7 mouse cellular contexts compared by ENCODE assay signal in the genomic region with DNA sequence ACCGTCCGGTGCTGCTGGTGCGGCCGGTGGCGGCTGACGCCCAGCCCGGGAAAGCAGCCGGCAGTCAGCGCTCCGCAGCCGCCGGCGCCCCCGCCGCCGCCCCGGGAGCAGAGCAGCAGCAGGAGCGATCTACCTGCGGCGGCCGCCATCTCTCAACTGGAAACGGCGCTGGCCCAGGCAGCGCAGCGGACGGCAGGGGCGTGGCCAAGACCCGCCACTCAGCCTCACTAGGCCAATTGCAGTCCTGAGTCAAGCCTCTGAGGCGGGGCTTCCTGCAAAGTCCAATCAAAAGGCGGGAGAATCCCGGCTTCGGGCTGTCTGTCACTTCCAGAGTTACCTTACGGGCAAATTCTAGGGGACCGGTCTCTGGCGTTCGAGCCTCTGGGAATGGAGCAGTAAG. TPM values are rescaled to one million over a fixed set of nuclear protein-coding genes. Genes with fewer than 3 reads are reported as not detected.
DNase-seq lines count a peak whose midpoint lies in the region; ATAC-seq and TF ChIP-seq lines count a peak whose summit lies in the region.

A gene (minus strand): TSS at position 171 of the 400 bp plus-strand sequence.

- peak within 1 kb of the TSS; percentile 96 for H3K9ac ChIP-seq in intestine, postnatal 0 days (ENCODE audit: low read depth, low read length)
- H3K9ac ChIP-seq in midbrain, embryonic 12.5 days (replicated peaks) = peak within 1 kb of the TSS; percentile 89

- H3K9me3 ChIP-seq in intestine, postnatal 0 days (ENCODE audit: control insufficient read depth) = no peaks in the 10 kb centered on the region
- no peaks in the 10 kb centered on the region for H3K9me3 ChIP-seq in midbrain, embryonic 12.5 days

- peak; percentile 98 for DNase-seq in adrenal gland, adult 2 months
- DNase-seq in embryo, embryonic 11.5 days (ENCODE audit: low read depth, low spot score) = peak; percentile 91
- DNase-seq in gastrocnemius, postnatal 4 days (ENCODE audit: low spot score in 2 of 2) = peak; percentile 90 to 95
- DNase-seq in left cerebral cortex, postnatal 4 days = peak; percentile 96

- WGBS in intestine, postnatal 0 days = under 1% methylated on average over 36 of the region's 36 CpGs
- WGBS in midbrain, embryonic 12.5 days = 1% methylated on average over 33 of the region's 36 CpGs
- under 1% methylated on average over 36 of the region's 36 CpGs for WGBS in small intestine, adult 2 months

- intact Hi-C loops in left cerebral cortex, postnatal 4 days (cut with DNase I) = loop anchor here (10.0 kb wide), 2 partner anchors 198 to 248 kb away; no protein-coding TSS in a partner anchor

- TF ChIP-seq POLR2A in small intestine, adult 2 months (IDR thresholded peaks at IDR 0.05; ENCODE audit: low read depth, low read length) = peak; percentile 94

- peak within 1 kb of the TSS; percentile 96 for H3K27ac ChIP-seq in intestine, postnatal 0 days (ENCODE audit: low read depth, low read length)
- H3K27ac ChIP-seq in midbrain, embryonic 12.5 days (replicated peaks) = peak within 1 kb of the TSS; percentile 90
- H3K27ac ChIP-seq in small intestine, adult 2 months (ENCODE audit: insufficient read depth, low read depth, low read length) = peak within 1 kb of the TSS; percentile 75

- H3K36me3 ChIP-seq in intestine, postnatal 0 days (ENCODE audit: control insufficient read depth, insufficient read depth) = no peaks in the 10 kb centered on the region
- no peaks in the 10 kb centered on the region for H3K36me3 ChIP-seq in midbrain, embryonic 12.5 days
- no peaks in the 10 kb centered on the region for H3K36me3 ChIP-seq in small intestine, adult 2 months (ENCODE audit: control insufficient read depth, insufficient read depth, low read length)

- H3K4me3 ChIP-seq in intestine, postnatal 0 days (ENCODE audit: low read depth, low read length) = peak within 1 kb of the TSS; percentile 93
- peak within 1 kb of the TSS; percentile 94 for H3K4me3 ChIP-seq in midbrain, embryonic 12.5 days
- H3K4me3 ChIP-seq in small intestine, adult 2 months (ENCODE audit: low read depth, low read length) = peak within 1 kb of the TSS; percentile 90

- peak within 1 kb of the TSS; percentile 88 for H3K4me2 ChIP-seq in intestine, postnatal 0 days (replicated peaks; ENCODE audit: low read depth)
- H3K4me2 ChIP-seq in midbrain, embryonic 12.5 days (replicated peaks) = peak within 1 kb of the TSS; percentile 83

- no peaks in the 10 kb centered on the region for H3K27me3 ChIP-seq in intestine, postnatal 0 days (replicated peaks; ENCODE audit: control insufficient read depth, insufficient read depth, low read length)
- peaks cover 5% of the 10 kb centered on the region for H3K27me3 ChIP-seq in midbrain, embryonic 12.5 days
- no peaks in the 10 kb centered on the region for H3K27me3 ChIP-seq in small intestine, adult 2 months (ENCODE audit: control insufficient read depth, insufficient read depth, low read length)

- ATAC-seq in intestine, postnatal 0 days = peak; percentile 99
- peak; percentile 100 for ATAC-seq in midbrain, embryonic 12.5 days (ENCODE audit: low FRiP score, low read depth)

- TF ChIP-seq CTCF in intestine, postnatal 0 days (IDR thresholded peaks at IDR 0.05; ENCODE audit: low read depth) = no peak
- no peak for TF ChIP-seq CTCF in small intestine, adult 2 months (IDR thresholded peaks at IDR 0.05; ENCODE audit: extremely low read depth, insufficient read length, insufficient replicate concordance, low read depth, low read length)

- peaks cover 14% of the 10 kb centered on the region; the same call in 1 of the 2 replicates for H3K4me1 ChIP-seq in intestine, postnatal 0 days (replicated peaks; ENCODE audit: control insufficient read depth, insufficient read depth, low read length)
- peaks cover 16% of the 10 kb centered on the region for H3K4me1 ChIP-seq in midbrain, embryonic 12.5 days
- peaks cover 6% of the 10 kb centered on the region; the same call in 1 of the 2 replicates for H3K4me1 ChIP-seq in small intestine, adult 2 months (ENCODE audit: control insufficient read depth, insufficient read depth, insufficient read length, low read length)

RNA-seq across cellular contexts. Expression of the gene that starts here (rescaled TPM):
- 10 to 100 TPM; 36.2 to 48.2 TPM for total RNA-seq in adrenal gland, adult 2 months (2021)
- polyA plus RNA-seq in adrenal gland, adult 2 months (2012; rRNA removed) = 14.7 and 17.0 TPM in 2 replicates
- 10 to 100 TPM; 81.5 to 87.4 TPM for total RNA-seq in gastrocnemius, postnatal 4 days (2021)
- polyA plus RNA-seq in intestine, postnatal 0 days (2015; fragmentation: Nextera tagmentation; extraction: Ambion mirVana) = 63.3 and 65.2 TPM in 2 replicates
- total RNA-seq in left cerebral cortex, postnatal 4 days (2021) = 10 to 100 TPM; 64.7 to 70.4 TPM
- 17.4 and 21.1 TPM in 2 replicates for polyA plus RNA-seq in midbrain, embryonic 12.5 days (2016; fragmentation: Nextera tagmentation; extraction: Ambion mirVana)
- 38.0 and 87.5 TPM in 2 replicates for polyA plus RNA-seq in small intestine, adult 2 months (2012; rRNA removed)

Comparison
In these comparisons a context has a peak if more than half of its experiments do, and no peak if none do; other contexts are left out.
1. Peak in every context shown above with its lines: DNase-seq, ATAC-seq, H3K4me3 ChIP-seq and H3K27ac ChIP-seq.